ENCODE assay signal across 9 mouse cellular contexts in genomic region chr13:110683259-110684041, GRCm38 (mm10).
DNase-seq lines count a peak whose midpoint lies in the region; ATAC-seq and TF ChIP-seq lines count a peak whose summit lies in the region.
"Had no signal": no experiment of that assay in that cellular context is flagged by ENCODE, and none has a peak within 500 bp of the region (broad histone marks: within the 10 kb centered on the region; RNA-seq: fewer than 3 reads in every experiment).

No protein-coding gene starts in this region.

- TF ChIP-seq CTCF in kidney, adult 2 months (conservative IDR thresholded peaks at IDR 0.05; ENCODE audit: insufficient read depth, insufficient read length, low read depth, low read length) = no peak

- H3K9ac ChIP-seq in kidney, embryonic 14.5 days (ENCODE audit: low read depth, low read length) = no peak overlapping the region
- no peak overlapping the region for H3K9ac ChIP-seq in lung, embryonic 15.5 days
- H3K9ac ChIP-seq: limb, embryonic 13.5 days had no signal

- WGBS in kidney, adult 2 months = 61% methylated on average over 11 of the region's 11 CpGs
- WGBS in kidney, embryonic 14.5 days = 76% methylated on average over 11 of the region's 11 CpGs
- 56% methylated on average over 11 of the region's 11 CpGs for WGBS in lung, embryonic 15.5 days

- no peaks in the 10 kb centered on the region for H3K9me3 ChIP-seq in kidney, embryonic 14.5 days (ENCODE audit: control insufficient read depth, low read length)
- H3K9me3 ChIP-seq in lung, embryonic 15.5 days = no peaks in the 10 kb centered on the region
- H3K9me3 ChIP-seq: limb, embryonic 13.5 days had no signal

- no peak overlapping the region for H3K4me2 ChIP-seq in kidney, embryonic 14.5 days (replicated peaks; ENCODE audit: low read depth, low read length)
- no peak overlapping the region for H3K4me2 ChIP-seq in lung, embryonic 15.5 days
- H3K4me2 ChIP-seq: limb, embryonic 13.5 days had no signal

- H3K36me3 ChIP-seq in kidney, adult 2 months (ENCODE audit: control insufficient read depth, insufficient read depth, low read length) = no peaks in the 10 kb centered on the region
- H3K36me3 ChIP-seq in kidney, embryonic 14.5 days (ENCODE audit: control insufficient read depth, insufficient read depth, low read length) = no peaks in the 10 kb centered on the region
- H3K36me3 ChIP-seq in lung, embryonic 15.5 days = no peaks in the 10 kb centered on the region
- H3K36me3 ChIP-seq: limb, embryonic 13.5 days had no signal

- DNase-seq in CD4-positive, CD25-positive, alpha-beta regulatory T cell, adult 2 months (ENCODE audit: low read depth, low spot score) = peak; percentile 6
- peak; percentile 51 for DNase-seq in kidney, adult 2 months
- peak; percentile 16 to 19 for DNase-seq in heart, postnatal 10 days
- no peak for DNase-seq in retina, embryonic 14.5 days (ENCODE audit: low spot score)
- no peak for DNase-seq in ovary, adult 18-20 months (ENCODE audit: low spot score)

- H3K4me1 ChIP-seq in kidney, adult 2 months (ENCODE audit: control insufficient read depth, insufficient read depth, low read length) = no peaks in the 10 kb centered on the region
- H3K4me1 ChIP-seq in kidney, embryonic 14.5 days (ENCODE audit: control insufficient read depth, insufficient read depth, low read length) = no peaks in the 10 kb centered on the region
- peaks cover 12% of the 10 kb centered on the region; the same call in 1 of the 2 replicates for H3K4me1 ChIP-seq in lung, embryonic 15.5 days
- H3K4me1 ChIP-seq: limb, embryonic 13.5 days had no signal

- intact Hi-C loops in heart, postnatal 10 days (cut with DNase I) = loop anchor here (5.0 kb wide), 2 partner anchors 126 to 146 kb away; no protein-coding TSS in a partner anchor

- TF ChIP-seq POLR2A in kidney, adult 2 months (IDR thresholded peaks at IDR 0.05; ENCODE audit: low read depth, low read length) = no peak

- no peak overlapping the region for H3K4me3 ChIP-seq in kidney, adult 2 months (ENCODE audit: insufficient read depth, low read depth, low read length)
- H3K4me3 ChIP-seq in kidney, embryonic 14.5 days (ENCODE audit: low read length) = no peak overlapping the region
- no peak overlapping the region for H3K4me3 ChIP-seq in lung, embryonic 15.5 days
- H3K4me3 ChIP-seq: limb, embryonic 13.5 days had no signal

- H3K27me3 ChIP-seq in kidney, adult 2 months (replicated peaks; ENCODE audit: control insufficient read depth, insufficient read depth, low read length) = no peaks in the 10 kb centered on the region
- H3K27me3 ChIP-seq in kidney, embryonic 14.5 days (ENCODE audit: control insufficient read depth, insufficient read depth, low read length) = no peaks in the 10 kb centered on the region
- no peaks in the 10 kb centered on the region for H3K27me3 ChIP-seq in lung, embryonic 15.5 days
- H3K27me3 ChIP-seq: limb, embryonic 13.5 days had no signal

- no peak for ATAC-seq in CD4-positive, CD25-positive, alpha-beta regulatory T cell, adult 4 months
- ATAC-seq in kidney, embryonic 14.5 days (ENCODE audit: low FRiP score, low TSS enrichment) = no peak
- peak; percentile 65 for ATAC-seq in lung, embryonic 15.5 days (ENCODE audit: borderline replicate concordance, extremely low read depth, low FRiP score, low TSS enrichment)

- peak overlapping the region; percentile 55; the same call in 1 of the 2 replicates for H3K27ac ChIP-seq in kidney, adult 2 months (ENCODE audit: insufficient read depth, low read depth, low read length)
- no peak overlapping the region for H3K27ac ChIP-seq in kidney, embryonic 14.5 days (ENCODE audit: low read depth, low read length)
- peak overlapping the region; percentile 66; the same call in 1 of the 2 replicates for H3K27ac ChIP-seq in lung, embryonic 15.5 days
- H3K27ac ChIP-seq: limb, embryonic 13.5 days had no signal

Comparison
In these comparisons a context has a peak if more than half of its experiments do, and no peak if none do; other contexts are left out.
1. DNase-seq: peak in CD4-positive, CD25-positive, alpha-beta regulatory T cell, adult 2 months (single experiment), kidney, adult 2 months (single experiment) and heart, postnatal 10 days (2 of 2); none in retina, embryonic 14.5 days (single experiment) and ovary, adult 18-20 months (single experiment).